ENCODE assay signal across 8 mouse cellular contexts in the genomic region with DNA sequence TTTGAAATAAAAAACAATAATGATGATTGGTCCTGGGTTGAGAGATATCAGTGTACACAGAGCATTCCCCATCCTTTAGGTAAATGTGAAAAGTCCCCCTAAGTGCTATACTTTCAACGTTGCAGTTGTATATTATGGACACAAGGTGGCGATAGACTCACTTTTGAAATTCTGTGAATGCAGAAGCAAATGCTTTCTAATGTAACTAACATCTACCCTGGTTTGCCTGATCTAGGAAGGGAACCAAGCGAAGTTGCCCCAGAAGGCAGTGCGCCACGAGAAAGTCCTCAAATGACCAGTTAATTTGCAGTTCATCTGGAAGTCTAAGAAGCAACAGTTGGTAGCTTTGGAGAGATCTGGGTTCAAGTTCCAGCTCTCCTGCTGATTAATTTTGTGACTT. TPM values are rescaled to one million over a fixed set of nuclear protein-coding genes. Genes with fewer than 3 reads are reported as not detected.
DNase-seq lines count a peak whose midpoint lies in the region.

No protein-coding gene starts in this region.

- peak; percentile 7 for DNase-seq in adrenal gland, postnatal 10 days
- DNase-seq in adrenal gland, postnatal 4 days (ENCODE audit: low spot score in 2 of 2), result no peak
- DNase-seq in layer of hippocampus, adult 9-10 months (ENCODE audit: low spot score), result peak; percentile 35
- DNase-seq in layer of hippocampus, postnatal 36 days, result no peak
- DNase-seq in embryo, embryonic 10.5 days (ENCODE audit: low spot score), result peak; percentile 72
- DNase-seq in lung, postnatal 36 days, result peak; percentile 52
- DNase-seq in adrenal gland, adult 18-20 months (ENCODE audit: low spot score in 2 of 2), result no peak
- no peak for DNase-seq in layer of hippocampus, postnatal 25 days (ENCODE audit: extremely low spot score in 1 of 2, low spot score in 1 of 2)

RNA-seq across cellular contexts. Expression of a gene that starts 18.8 kb away (rescaled TPM):
- under 1 TPM in 1 of 2 experiments, not detected in 1; 0.30 TPM for total RNA-seq in adrenal gland, postnatal 10 days (2021)
- total RNA-seq in adrenal gland, postnatal 4 days (2021), result not detected
- total RNA-seq in layer of hippocampus, postnatal 36 days (2021), result not detected
- total RNA-seq in adrenal gland, adult 18-20 months (2021), result not detected
- total RNA-seq in layer of hippocampus, postnatal 25 days (2021), result not detected

RNA-seq across cellular contexts. Expression of a gene that starts 23.1 kb away (rescaled TPM):
- total RNA-seq in adrenal gland, postnatal 10 days (2021), result 1 to 10 TPM; 1.1 to 1.7 TPM
- total RNA-seq in adrenal gland, postnatal 4 days (2021), result 1 to 10 TPM in 1 of 2 experiments, not detected in 1; 1.1 TPM
- total RNA-seq in layer of hippocampus, postnatal 36 days (2021), result 10 to 100 TPM; 12.1 to 13.3 TPM
- not detected for total RNA-seq in adrenal gland, adult 18-20 months (2021)
- 10 to 100 TPM; 11.1 to 14.6 TPM for total RNA-seq in layer of hippocampus, postnatal 25 days (2021)

RNA-seq across cellular contexts. Expression of a gene that starts 57.7 kb away (rescaled TPM):
- total RNA-seq in adrenal gland, postnatal 10 days (2021), result 1 to 10 TPM; 3.6 to 6.0 TPM
- total RNA-seq in adrenal gland, postnatal 4 days (2021), result 1 to 10 TPM; 2.3 to 3.9 TPM
- not detected for total RNA-seq in layer of hippocampus, postnatal 36 days (2021)
- total RNA-seq in adrenal gland, adult 18-20 months (2021), result 1 to 10 TPM in 1 of 2 experiments, under 1 TPM in 1; 0.26 to 2.1 TPM
- not detected for total RNA-seq in layer of hippocampus, postnatal 25 days (2021)

Comparison
In these comparisons a context has a peak if more than half of its experiments do, and no peak if none do; other contexts are left out.
1. DNase-seq: peak in adrenal gland, postnatal 10 days (single experiment), layer of hippocampus, adult 9-10 months (single experiment), embryo, embryonic 10.5 days (single experiment) and lung, postnatal 36 days (single experiment); none in adrenal gland, postnatal 4 days (0 of 2), layer of hippocampus, postnatal 36 days (0 of 2), adrenal gland, adult 18-20 months (0 of 2) and layer of hippocampus, postnatal 25 days (0 of 2).
2. RNA of a gene that starts 23.1 kb away (total RNA-seq): 11.1 to 14.6 TPM in layer of hippocampus, postnatal 25 days and 12.1 to 13.3 TPM in layer of hippocampus, postnatal 36 days; 1.1 to 1.7 TPM in adrenal gland, postnatal 10 days, 1.1 TPM in adrenal gland, postnatal 4 days and not detected in adrenal gland, adult 18-20 months; every median in the first group is over 4 times any median in the second.